Mouse (Mus musculus): ENCODE measurements at regions not wholly inside any gene's neighbourhood (a gene's known extent, or its start where the extent isn't known, plus 50 kb on each side); places are given as distances from the start of the nearest gene placed in this dataset.

- Histone ChIP-seq H3K36me3 (ENCODE audit: control insufficient read depth, insufficient read depth, low read length) (no peaks in the 10 kb centered on the region), H3K9me3 (ENCODE audit: control insufficient read depth, low read length) (no peaks in the 10 kb centered on the region), H3K4me1 (replicated peaks; ENCODE audit: control insufficient read depth, insufficient read depth, low read length) (peaks cover 4% of the 10 kb centered on the region; the same call in 1 of the 2 replicates), H3K27me3 (ENCODE audit: control insufficient read depth, insufficient read depth, low read depth, low read length) (no peaks in the 10 kb centered on the region), H3K4me2 (ENCODE audit: low read depth, low read length) (no peak overlapping the region), H3K4me3 (ENCODE audit: low read length) (no peak overlapping the region), H3K27ac (ENCODE audit: low read length) (no peak overlapping the region), H3K9ac (ENCODE audit: low read length) (no peak overlapping the region)
- no peak for ATAC-seq (ENCODE audit: low read depth)
- 79% methylated on average over 5 of the region's 5 CpGs for WGBS
These were observed 129.6 kb downstream of the Trim33 start for GRCm38 (mm10) chr3:103408724-103409123.

- Histone ChIP-seq H3K4me1 (replicated peaks; ENCODE audit: control insufficient read depth, insufficient read depth, low read length) (peaks cover 5% of the 10 kb centered on the region; the same call in 1 of the 2 replicates), H3K27ac (ENCODE audit: low read length) (no peak overlapping the region), H3K4me2 (ENCODE audit: low read depth, low read length) (no peak overlapping the region), H3K27me3 (ENCODE audit: control insufficient read depth, insufficient read depth, low read depth, low read length) (no peaks in the 10 kb centered on the region), H3K9ac (ENCODE audit: low read length) (no peak overlapping the region), H3K9me3 (ENCODE audit: control insufficient read depth, low read length) (no peaks in the 10 kb centered on the region), H3K4me3 (ENCODE audit: low read length) (no peak overlapping the region), H3K36me3 (ENCODE audit: control insufficient read depth, insufficient read depth, low read length) (no peaks in the 10 kb centered on the region)
- WGBS, result 68% methylated on average over 2 of the region's 2 CpGs
- no peak for ATAC-seq (ENCODE audit: low read depth)
These were observed 133.2 kb downstream of the Trim33 start for GRCm38 (mm10) chr3:103412247-103412646.

DNA sequence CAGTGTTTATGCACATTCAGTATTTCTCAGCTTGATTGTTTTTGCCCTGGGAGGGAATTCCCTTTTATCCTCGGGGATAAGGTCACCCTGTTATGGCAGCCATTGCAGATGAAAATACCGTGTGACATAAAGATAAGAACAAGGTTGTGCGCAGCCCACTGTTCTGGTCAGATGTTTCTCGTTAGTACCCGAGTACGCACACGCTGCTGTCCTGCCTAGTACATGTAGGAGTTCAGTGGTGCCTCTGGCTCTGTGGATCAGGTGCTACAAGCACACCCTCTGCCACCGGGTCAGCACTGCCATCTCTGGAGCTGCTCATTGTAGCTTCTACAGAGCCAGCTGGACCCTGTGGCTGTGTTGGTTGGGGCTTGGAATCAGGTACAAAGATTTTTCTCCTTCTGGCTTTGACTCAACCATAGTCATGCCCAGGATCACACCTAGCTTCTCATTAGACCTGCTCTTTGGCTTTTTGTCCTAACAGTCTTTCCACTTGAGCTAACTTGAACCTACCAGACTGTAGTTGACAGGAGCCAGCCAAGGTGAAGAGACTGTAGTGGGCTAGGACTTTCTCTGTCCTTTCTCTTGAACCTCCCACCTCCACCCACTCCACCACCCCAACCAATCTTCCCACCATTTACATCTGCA, 136.1 kb downstream of the Trim33 start:
- Histone ChIP-seq H3K9me3 (ENCODE audit: control insufficient read depth, low read length) (no peaks in the 10 kb centered on the region), H3K4me2 (ENCODE audit: low read depth, low read length) (no peak overlapping the region), H3K27ac (ENCODE audit: low read length) (no peak overlapping the region), H3K4me3 (ENCODE audit: low read length) (no peak overlapping the region), H3K27me3 (ENCODE audit: control insufficient read depth, insufficient read depth, low read depth, low read length) (no peaks in the 10 kb centered on the region), H3K4me1 (replicated peaks; ENCODE audit: control insufficient read depth, insufficient read depth, low read length) (peaks cover 5% of the 10 kb centered on the region; the same call in 1 of the 2 replicates), H3K9ac (ENCODE audit: low read length) (no peak overlapping the region), H3K36me3 (ENCODE audit: control insufficient read depth, insufficient read depth, low read length) (no peaks in the 10 kb centered on the region)
- WGBS, result 66% methylated on average over 8 of the region's 8 CpGs
- no peak for ATAC-seq (ENCODE audit: low read depth)

DNA sequence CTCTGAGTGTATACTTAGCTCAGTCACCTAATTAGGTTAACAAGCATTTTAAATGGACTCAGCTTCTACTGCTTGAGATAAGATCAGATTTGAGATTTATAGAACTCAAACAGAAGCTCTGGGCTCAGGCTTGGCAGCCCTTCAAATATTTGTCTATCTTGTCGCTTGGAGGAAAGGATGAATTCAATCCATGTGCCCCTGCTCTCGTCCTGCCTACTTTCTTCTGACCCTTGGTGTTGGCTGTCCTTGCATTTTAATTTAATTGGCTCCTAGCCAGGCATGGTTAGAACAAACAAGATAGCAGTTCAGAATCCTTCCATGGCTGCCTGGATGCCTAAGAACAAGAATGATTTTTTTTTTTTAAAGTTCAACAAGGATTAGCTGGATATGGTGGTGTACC, 137.2 kb downstream of the Trim33 start:
- Histone ChIP-seq H3K36me3 (ENCODE audit: control insufficient read depth, insufficient read depth, low read length) (no peaks in the 10 kb centered on the region), H3K9ac (ENCODE audit: low read length) (no peak overlapping the region), H3K27ac (ENCODE audit: low read length) (peak overlapping the region; percentile 39; the same call in 1 of the 2 replicates), H3K27me3 (ENCODE audit: control insufficient read depth, insufficient read depth, low read depth, low read length) (no peaks in the 10 kb centered on the region), H3K4me3 (ENCODE audit: low read length) (no peak overlapping the region), H3K9me3 (ENCODE audit: control insufficient read depth, low read length) (no peaks in the 10 kb centered on the region), H3K4me2 (ENCODE audit: low read depth, low read length) (no peak overlapping the region), H3K4me1 (replicated peaks; ENCODE audit: control insufficient read depth, insufficient read depth, low read length) (peaks cover 14% of the 10 kb centered on the region; the same call in 1 of the 2 replicates)
- 13% methylated on average over 2 of the region's 2 CpGs for WGBS
- ATAC-seq (ENCODE audit: low read depth), result no peak

GRCm38 (mm10) chr3:103417781-103418180, 138.7 kb downstream of the Trim33 start:
- ATAC-seq (ENCODE audit: low read depth), result no peak
- H3K36me3 ChIP-seq (ENCODE audit: control insufficient read depth, insufficient read depth, low read length), result no peaks in the 10 kb centered on the region
- H3K4me3 ChIP-seq (ENCODE audit: low read length), result no peak overlapping the region
- no peaks in the 10 kb centered on the region for H3K27me3 ChIP-seq (ENCODE audit: control insufficient read depth, insufficient read depth, low read depth, low read length)
- H3K4me1 ChIP-seq (replicated peaks; ENCODE audit: control insufficient read depth, insufficient read depth, low read length), result peaks cover 17% of the 10 kb centered on the region; the same call in 1 of the 2 replicates
- no peak overlapping the region for H3K9ac ChIP-seq (ENCODE audit: low read length)
- H3K9me3 ChIP-seq (ENCODE audit: control insufficient read depth, low read length), result no peaks in the 10 kb centered on the region
- 91% methylated on average over 4 of the region's 4 CpGs for WGBS
- no peak overlapping the region for H3K4me2 ChIP-seq (ENCODE audit: low read depth, low read length)
- no peak overlapping the region for H3K27ac ChIP-seq (ENCODE audit: low read length)

GRCm38 (mm10) chr3:103419761-103420620, 140.9 kb downstream of the Trim33 start:
- Histone ChIP-seq H3K4me1 (replicated peaks; ENCODE audit: control insufficient read depth, insufficient read depth, low read length) (peaks cover 17% of the 10 kb centered on the region; the same call in 1 of the 2 replicates), H3K36me3 (ENCODE audit: control insufficient read depth, insufficient read depth, low read length) (no peaks in the 10 kb centered on the region), H3K4me2 (ENCODE audit: low read depth, low read length) (no peak overlapping the region), H3K4me3 (ENCODE audit: low read length) (no peak overlapping the region), H3K9ac (ENCODE audit: low read length) (no peak overlapping the region), H3K9me3 (ENCODE audit: control insufficient read depth, low read length) (no peaks in the 10 kb centered on the region), H3K27ac (ENCODE audit: low read length) (peak overlapping the region; percentile 79), H3K27me3 (ENCODE audit: control insufficient read depth, insufficient read depth, low read depth, low read length) (no peaks in the 10 kb centered on the region)
- peak; percentile 95 for ATAC-seq (ENCODE audit: low read depth)
- 17% methylated on average over 4 of the region's 4 CpGs for WGBS

DNA sequence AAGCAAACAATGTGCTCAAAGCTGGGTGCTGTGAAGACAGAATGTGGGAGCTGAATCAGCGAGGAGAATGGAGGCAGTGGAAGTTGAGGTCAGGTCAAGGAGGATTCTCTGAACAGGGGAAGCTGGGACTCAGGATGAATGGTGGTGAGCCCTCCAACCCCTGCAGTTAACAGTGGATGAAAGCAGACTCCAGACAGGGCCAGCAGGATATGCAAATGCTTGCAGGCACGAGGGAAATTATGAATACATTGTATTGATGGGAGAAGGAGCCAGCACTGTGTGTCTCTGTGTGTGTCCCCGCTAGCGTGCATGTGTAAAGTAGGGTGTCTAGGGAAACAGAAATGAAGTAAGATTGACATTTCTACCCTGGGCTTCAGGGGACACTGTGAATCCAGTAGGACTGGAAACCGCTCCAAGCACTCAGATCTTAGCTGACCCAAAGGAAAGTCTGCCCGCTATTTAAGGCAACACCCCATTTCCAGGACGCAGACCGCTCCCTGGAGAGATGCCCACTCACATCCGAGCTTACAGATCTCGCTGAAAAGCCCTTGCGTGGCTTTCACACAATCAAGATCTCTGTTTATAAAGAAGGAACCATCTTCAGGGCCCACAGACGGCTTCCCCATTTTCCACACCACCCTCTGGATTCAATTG, 141.7 kb downstream of the Trim33 start:
- H3K9ac ChIP-seq (ENCODE audit: low read length), result no peak overlapping the region
- no peaks in the 10 kb centered on the region for H3K9me3 ChIP-seq (ENCODE audit: control insufficient read depth, low read length)
- peak; percentile 15; the same call in 1 of the 2 replicates for ATAC-seq (ENCODE audit: low read depth)
- WGBS, result 48% methylated on average over 12 of the region's 12 CpGs
- H3K36me3 ChIP-seq (ENCODE audit: control insufficient read depth, insufficient read depth, low read length), result no peaks in the 10 kb centered on the region
- H3K4me1 ChIP-seq (replicated peaks; ENCODE audit: control insufficient read depth, insufficient read depth, low read length), result peaks cover 17% of the 10 kb centered on the region; the same call in 1 of the 2 replicates
- H3K4me3 ChIP-seq (ENCODE audit: low read length), result no peak overlapping the region
- H3K27me3 ChIP-seq (ENCODE audit: control insufficient read depth, insufficient read depth, low read depth, low read length), result no peaks in the 10 kb centered on the region
- no peak overlapping the region for H3K4me2 ChIP-seq (ENCODE audit: low read depth, low read length)
- H3K27ac ChIP-seq (ENCODE audit: low read length), result peak overlapping the region; percentile 79

- 46% methylated on average over 9 of the region's 9 CpGs for WGBS
- Histone ChIP-seq H3K9ac (ENCODE audit: low read length) (no peak overlapping the region), H3K9me3 (ENCODE audit: control insufficient read depth, low read length) (no peaks in the 10 kb centered on the region), H3K27me3 (ENCODE audit: control insufficient read depth, insufficient read depth, low read depth, low read length) (no peaks in the 10 kb centered on the region), H3K27ac (ENCODE audit: low read length) (peak overlapping the region; percentile 79), H3K36me3 (ENCODE audit: control insufficient read depth, insufficient read depth, low read length) (no peaks in the 10 kb centered on the region), H3K4me1 (replicated peaks; ENCODE audit: control insufficient read depth, insufficient read depth, low read length) (peaks cover 16% of the 10 kb centered on the region; the same call in 1 of the 2 replicates), H3K4me3 (ENCODE audit: low read length) (no peak overlapping the region), H3K4me2 (ENCODE audit: low read depth, low read length) (no peak overlapping the region)
- ATAC-seq (ENCODE audit: low read depth), result no peak
These were observed 142.2 kb downstream of the Trim33 start for GRCm38 (mm10) chr3:103421275-103421621.

DNA sequence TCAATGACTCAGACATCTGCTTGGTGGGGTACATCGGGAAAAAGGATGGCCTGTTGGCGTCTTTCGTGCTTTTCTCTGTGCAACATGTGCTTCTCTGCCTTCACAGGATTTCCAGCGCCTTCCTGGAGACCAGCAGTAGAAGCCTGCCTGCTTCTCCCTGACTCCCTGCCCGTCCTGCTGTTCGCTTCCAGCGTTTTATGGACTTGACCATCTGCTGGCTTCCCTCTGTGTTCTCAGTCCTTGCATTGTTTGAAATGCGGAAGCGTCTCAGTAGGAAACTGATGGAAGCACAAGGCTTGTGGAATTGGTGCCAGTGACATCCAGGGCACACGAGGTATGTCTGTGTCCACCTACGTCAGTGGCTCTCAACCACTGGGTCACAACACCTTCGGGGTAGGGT, 143.7 kb downstream of the Trim33 start:
- H3K36me3 ChIP-seq (ENCODE audit: control insufficient read depth, insufficient read depth, low read length), result no peaks in the 10 kb centered on the region
- no peaks in the 10 kb centered on the region for H3K9me3 ChIP-seq (ENCODE audit: control insufficient read depth, low read length)
- H3K4me2 ChIP-seq (ENCODE audit: low read depth, low read length), result no peak overlapping the region
- no peak for ATAC-seq (ENCODE audit: low read depth)
- H3K4me3 ChIP-seq (ENCODE audit: low read length), result no peak overlapping the region
- no peak overlapping the region for H3K27ac ChIP-seq (ENCODE audit: low read length)
- 86% methylated on average over 12 of the region's 12 CpGs for WGBS
- H3K27me3 ChIP-seq (ENCODE audit: control insufficient read depth, insufficient read depth, low read depth, low read length), result no peaks in the 10 kb centered on the region
- no peak overlapping the region for H3K9ac ChIP-seq (ENCODE audit: low read length)
- peaks cover 11% of the 10 kb centered on the region; the same call in 1 of the 2 replicates for H3K4me1 ChIP-seq (replicated peaks; ENCODE audit: control insufficient read depth, insufficient read depth, low read length)

Measured in lung, embryonic 16.5 days (tissue).